Mouse (Mus musculus) MEL (cell line): ENCODE data around the gene Tnxb.

Source experiments
- CHD2 ChIP-seq: IDR thresholded peaks from 2 replicates; pipeline ENCODE4 v1.6.1; 2011; ENCODE audit warnings: low read length, improper control_type of control experiment
- CTCF ChIP-seq, 3 experiments: IDR thresholded peaks in 2 of 3; conservative IDR thresholded peaks in 1 of 3; 2 replicates each; pipeline ENCODE4 v1.5.1; 2011 to 2012; ENCODE audit warnings: low read length in 3 of 3, low read depth in 2 of 3, mild to moderate bottlenecking in 2 of 3, improper control_type of control experiment in 1 of 3, inconsistent platforms in 1 of 3, mixed read lengths in 1 of 3, moderate library complexity in 1 of 3; ENCODE audit not compliant: control insufficient read depth in 1 of 3, insufficient read depth in 1 of 3, poor library complexity in 1 of 3, severe bottlenecking in 1 of 3
- E2F4 ChIP-seq: IDR thresholded peaks from 2 replicates; pipeline ENCODE4 v1.6.1; 2011; ENCODE audit warnings: low read depth, low read length, improper control_type of control experiment, borderline replicate concordance
- ETS1 ChIP-seq: IDR thresholded peaks from 2 replicates; pipeline ENCODE4 v1.6.1; 2012; ENCODE audit warnings: low read depth, mild to moderate bottlenecking, inconsistent platforms, low read length, improper control_type of control experiment, moderate library complexity
- SMC3 ChIP-seq: IDR thresholded peaks from 2 replicates; pipeline ENCODE4 v1.6.1; 2011; ENCODE audit warnings: low read depth, low read length, improper control_type of control experiment

DNA sequence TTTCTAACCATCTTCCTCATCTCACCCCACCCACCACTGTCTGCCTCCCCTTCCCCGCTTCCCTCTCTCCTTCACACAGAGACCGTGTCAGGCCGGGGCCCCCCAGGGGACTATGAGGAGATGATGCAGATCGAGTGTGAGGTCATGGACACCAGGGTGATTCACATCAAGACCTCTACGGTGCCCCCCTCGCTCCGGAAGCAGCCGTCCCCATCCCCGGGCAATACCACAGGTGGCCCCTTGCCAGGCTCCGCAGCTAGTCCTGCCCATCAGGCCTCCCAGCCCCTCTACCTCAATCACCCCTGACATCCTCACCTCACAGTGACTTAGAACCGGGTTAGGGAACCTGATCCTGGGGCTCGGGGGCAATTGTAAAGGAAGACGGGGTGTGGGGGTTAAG is 15.9 kb upstream of the Tnxb start:
- TF ChIP-seq ETS1 (no peak), CTCF (IDR thresholded peaks at IDR 0.05 in 2 of 3, conservative IDR thresholded peaks at IDR 0.05 in 1 of 3; ENCODE audit: control insufficient read depth in 1 of 3, insufficient read depth in 1 of 3, low read depth in 2 of 3, low read length in 3 of 3, poor library complexity in 1 of 3, severe bottlenecking in 1 of 3) (no peak), SMC3 (no peak), E2F4 (no peak), CHD2 (no peak)
